Mouse (Mus musculus) ES-Bruce4 (cell line): ENCODE data around the gene Anxa2. TPM values are rescaled to one million over a fixed set of nuclear protein-coding genes. Genes with fewer than 3 reads are reported as not detected.

Experiments
- H3K27ac ChIP-seq: 2 replicates; pipeline ENCODE4 v1.5.1; 2012; ENCODE audit warnings: low read length, inconsistent platforms; ENCODE audit not compliant: insufficient read depth
- H3K27me3 ChIP-seq: 2 replicates; pipeline ENCODE4 v1.6.1; 2012; ENCODE audit warnings: mild to moderate bottlenecking, low read length, inconsistent platforms; ENCODE audit not compliant: control insufficient read depth, poor library complexity, insufficient read depth, severe bottlenecking
- H3K36me3 ChIP-seq: 2 replicates; pipeline ENCODE4 v1.6.1; 2012; ENCODE audit warnings: inconsistent platforms, mild to moderate bottlenecking, low read length, moderate library complexity; ENCODE audit not compliant: control insufficient read depth, poor library complexity, insufficient read depth, severe bottlenecking
- H3K4me1 ChIP-seq: one replicate; pipeline ENCODE4 v1.8.1; 2011; ENCODE audit warnings: low read length; ENCODE audit not compliant: control insufficient read depth, insufficient read depth
- H3K4me3 ChIP-seq: 2 replicates; pipeline ENCODE4 v1.5.1; 2011; ENCODE audit warnings: low read depth, mild to moderate bottlenecking, low read length
- H3K9ac ChIP-seq: 2 replicates; pipeline ENCODE4 v1.6.1; 2012; ENCODE audit warnings: low read depth, mild to moderate bottlenecking, inconsistent platforms; ENCODE audit not compliant: poor library complexity, severe bottlenecking
- H3K9me3 ChIP-seq: replicated peaks from 2 replicates; pipeline ENCODE4 v1.6.1; 2012; ENCODE audit warnings: mild to moderate bottlenecking, low read length, inconsistent platforms; ENCODE audit not compliant: control insufficient read depth, poor library complexity, insufficient read depth, severe bottlenecking
- CTCF ChIP-seq: IDR thresholded peaks from one replicate; pipeline ENCODE4 v1.8.1; 2011; ENCODE audit warnings: low read depth, low read length
- EP300 ChIP-seq: IDR thresholded peaks from 2 replicates; pipeline ENCODE4 v1.6.1; 2011; ENCODE audit warnings: low read depth, low read length; ENCODE audit not compliant: insufficient read depth
- POLR2A ChIP-seq: IDR thresholded peaks from one replicate; pipeline ENCODE4 v1.8.1; 2011; ENCODE audit warnings: low read length; ENCODE audit not compliant: insufficient read depth
- polyA plus RNA-seq: library from polyadenylated mRNA; stranded (reverse); fragments of >200 nt; gene quantifications from 2 replicates; pipeline ENCODE4 v1.2.4, GENCODE M21; 2011; ENCODE audit warnings: low read depth; ENCODE audit not compliant: missing spikeins, insufficient read depth, insufficient read length

Anxa2 gene
- polyA plus RNA-seq, 1 experiment, result 139 TPM

DNA sequence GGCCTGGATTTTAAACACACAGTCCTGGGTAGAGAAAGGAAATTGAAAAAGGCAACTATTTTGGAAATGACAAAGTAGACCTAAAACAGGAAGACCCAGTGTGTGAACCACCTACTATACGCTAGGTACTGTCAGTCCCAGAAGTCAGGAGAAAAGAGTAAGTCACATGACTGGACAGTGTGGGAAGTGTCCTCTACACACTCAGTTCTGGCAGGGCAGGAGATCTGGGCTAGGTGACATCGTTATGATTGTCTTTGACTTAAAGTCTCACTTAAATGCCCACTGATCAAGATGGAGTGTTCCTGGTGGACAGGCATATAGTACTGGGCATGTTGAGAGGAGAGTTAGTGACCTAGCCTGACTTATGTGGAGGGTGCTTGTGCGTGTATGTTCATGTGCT lies 3.7 kb downstream of the Anxa2 start:
- Histone ChIP-seq H3K4me1 (no peaks in the 10 kb centered on the region), H3K4me3 (no peak overlapping the region), H3K36me3 (no peaks in the 10 kb centered on the region), H3K9me3 (peaks cover 16% of the 10 kb centered on the region; the same call in 1 of the 2 replicates), H3K27ac (no peak overlapping the region), H3K9ac (no peak overlapping the region), H3K27me3 (no peaks in the 10 kb centered on the region)
- TF ChIP-seq CTCF (no peak), POLR2A (no peak), EP300 (no peak)

DNA sequence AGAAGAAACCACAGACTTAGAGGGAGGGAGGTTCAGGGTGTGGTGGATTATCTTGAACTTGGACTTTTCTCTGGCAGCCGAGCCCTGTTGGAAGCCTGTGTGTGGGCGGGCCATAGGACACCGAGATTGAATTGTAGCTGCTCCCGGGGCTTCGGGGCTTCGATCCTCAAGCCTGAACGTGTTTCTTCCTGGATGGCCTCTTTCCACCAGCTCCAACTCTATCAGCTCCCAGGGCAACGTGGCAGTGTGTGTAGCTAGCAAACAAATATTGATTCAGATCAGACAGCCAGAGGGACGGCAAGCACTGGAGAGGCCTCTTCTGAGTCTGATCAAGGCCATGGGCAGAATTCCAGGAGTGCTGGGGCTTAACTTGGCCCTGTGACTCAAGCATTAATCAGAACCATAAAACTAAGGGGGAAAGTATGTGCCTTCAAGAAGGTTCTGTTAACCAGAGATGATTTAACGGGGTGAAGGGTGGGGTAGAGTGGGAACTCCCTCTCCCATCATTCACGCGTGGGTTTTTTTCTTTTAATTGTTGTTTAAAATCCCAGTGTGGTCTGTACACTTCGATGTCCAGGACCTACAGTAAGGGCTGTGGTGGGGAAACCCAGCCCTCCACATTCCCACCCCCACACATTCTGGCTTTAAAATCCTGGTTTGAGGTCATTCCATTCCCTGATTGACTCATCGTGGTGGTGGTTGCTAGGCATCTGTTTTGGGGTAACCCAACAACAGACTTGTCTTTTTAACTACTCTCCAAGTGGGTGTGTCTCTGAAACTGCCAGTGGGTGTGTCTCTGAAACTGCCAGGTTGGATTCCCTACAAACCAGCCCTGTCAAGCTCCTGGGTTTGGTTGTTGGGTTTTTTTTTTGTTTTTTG lies 4.6 kb downstream of the Anxa2 start:
- TF ChIP-seq CTCF, result no peak
- TF ChIP-seq POLR2A, result no peak
- TF ChIP-seq EP300, result no peak
- H3K27me3 ChIP-seq, result no peaks in the 10 kb centered on the region
- H3K4me3 ChIP-seq, result no peak overlapping the region
- H3K9me3 ChIP-seq, result peaks cover 16% of the 10 kb centered on the region; the same call in 1 of the 2 replicates
- no peaks in the 10 kb centered on the region for H3K4me1 ChIP-seq
- no peak overlapping the region for H3K27ac ChIP-seq
- no peaks in the 10 kb centered on the region for H3K36me3 ChIP-seq
- H3K9ac ChIP-seq, result no peak overlapping the region

DNA sequence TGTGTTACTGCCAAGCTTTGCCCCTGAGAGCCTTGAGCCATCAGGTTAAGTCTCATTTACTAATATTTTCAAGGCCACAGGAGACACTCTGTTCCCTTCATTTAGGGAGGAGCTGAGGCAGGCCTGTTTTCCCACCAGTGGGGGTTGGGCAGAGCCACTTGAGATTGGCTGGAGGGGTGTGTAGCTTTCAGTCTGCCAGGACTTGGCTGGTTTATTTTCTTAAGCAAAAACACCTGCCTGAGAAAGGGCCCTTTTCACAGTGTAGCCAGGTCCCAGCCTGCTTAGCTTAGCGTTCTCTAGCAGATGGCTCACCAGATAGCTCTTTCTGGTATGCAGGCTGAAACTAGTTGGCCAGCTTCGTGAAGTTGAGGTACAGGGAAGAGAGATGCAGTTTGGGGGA lies 5.6 kb downstream of the Anxa2 start:
- Histone ChIP-seq H3K9me3 (peaks cover 16% of the 10 kb centered on the region; the same call in 1 of the 2 replicates), H3K27me3 (no peaks in the 10 kb centered on the region), H3K9ac (no peak overlapping the region), H3K36me3 (no peaks in the 10 kb centered on the region), H3K27ac (no peak overlapping the region), H3K4me1 (no peaks in the 10 kb centered on the region), H3K4me3 (no peak overlapping the region)
- no peak for TF ChIP-seq EP300
- TF ChIP-seq CTCF, result no peak
- no peak for TF ChIP-seq POLR2A

DNA sequence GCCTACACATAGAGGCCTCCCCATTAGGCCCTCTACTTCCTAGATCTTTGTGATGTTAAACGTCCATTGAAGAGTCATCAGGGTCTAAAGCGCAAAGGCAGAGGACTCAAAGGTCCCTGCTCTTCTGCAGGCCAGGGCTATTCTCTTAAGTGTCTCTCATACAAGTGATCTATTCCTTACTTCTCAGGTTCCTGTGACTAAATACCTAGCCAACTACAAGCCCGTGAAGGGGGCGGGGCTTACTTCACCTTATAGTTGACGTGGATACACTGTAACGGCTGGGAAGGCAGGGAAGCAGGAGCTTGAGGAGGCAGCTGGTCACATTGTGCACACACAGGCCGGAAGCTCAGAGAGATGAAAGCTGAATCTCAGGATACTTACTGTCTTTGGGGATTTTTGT lies 6.5 kb downstream of the Anxa2 start:
- H3K4me1 ChIP-seq, result no peaks in the 10 kb centered on the region
- H3K9ac ChIP-seq, result no peak overlapping the region
- no peaks in the 10 kb centered on the region for H3K27me3 ChIP-seq
- H3K9me3 ChIP-seq, result peaks cover 16% of the 10 kb centered on the region; the same call in 1 of the 2 replicates
- no peaks in the 10 kb centered on the region for H3K36me3 ChIP-seq
- H3K27ac ChIP-seq, result no peak overlapping the region
- no peak overlapping the region for H3K4me3 ChIP-seq
- TF ChIP-seq POLR2A (no peak), EP300 (no peak)

DNA sequence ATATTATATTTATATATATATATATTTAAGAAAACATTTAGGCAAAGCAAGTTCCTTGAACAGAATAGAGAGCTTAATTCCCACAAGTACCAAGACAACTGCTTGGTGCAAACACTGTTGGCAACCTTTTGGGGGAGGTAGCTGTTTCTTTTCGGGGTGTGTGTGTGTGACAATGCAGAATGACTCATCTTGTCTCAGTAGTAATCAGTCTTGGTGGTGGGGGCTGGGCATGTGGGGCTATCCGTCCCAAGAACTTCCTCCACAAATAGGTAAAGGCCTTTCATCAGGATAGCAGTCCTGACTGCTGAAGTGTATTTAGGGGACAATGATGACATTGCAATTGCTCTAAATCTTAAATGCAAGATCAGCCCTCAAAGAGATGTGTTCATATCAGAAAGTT lies 9.6 kb downstream of the Anxa2 start:
- Histone ChIP-seq H3K27ac (no peak overlapping the region), H3K27me3 (no peaks in the 10 kb centered on the region), H3K36me3 (no peaks in the 10 kb centered on the region), H3K4me1 (peaks cover 2% of the 10 kb centered on the region), H3K9me3 (peaks cover 16% of the 10 kb centered on the region; the same call in 1 of the 2 replicates), H3K4me3 (no peak overlapping the region), H3K9ac (no peak overlapping the region)
- TF ChIP-seq EP300 (no peak), POLR2A (no peak), CTCF (no peak)

DNA sequence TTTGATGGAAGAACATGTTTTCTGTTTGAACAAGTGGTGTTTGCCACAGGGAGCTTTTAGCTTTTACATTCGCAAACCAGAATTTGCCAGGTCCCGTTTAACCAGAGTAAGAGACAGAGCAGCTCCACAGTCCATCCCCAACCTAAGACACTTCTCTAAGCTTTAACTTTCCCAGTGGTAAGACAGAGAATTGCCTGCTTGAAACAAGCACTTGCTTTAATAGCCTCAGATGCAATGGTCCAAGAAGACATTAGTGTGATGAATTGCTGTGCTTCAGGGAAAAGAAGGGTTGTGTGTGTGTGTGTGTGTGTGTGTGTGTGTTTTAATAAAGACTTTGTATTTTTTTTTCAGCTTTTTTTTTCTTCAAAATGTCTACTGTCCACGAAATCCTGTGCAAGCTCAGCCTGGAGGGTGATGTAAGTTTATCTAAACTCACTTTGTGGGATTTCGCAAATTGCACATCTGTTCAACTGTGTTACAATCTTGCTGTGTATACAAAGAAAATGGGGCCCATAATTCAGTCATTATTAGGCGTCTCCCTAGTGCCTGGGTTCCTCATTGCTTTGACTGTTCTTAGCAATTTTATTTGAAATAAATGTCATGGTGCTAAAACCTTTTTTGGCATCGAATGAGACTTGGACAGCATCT lies 10.8 kb downstream of the Anxa2 start:
- Histone ChIP-seq H3K4me3 (no peak overlapping the region), H3K9me3 (0 out of 2 replicates have a peak, but pooled peaks cover 4% of the 10 kb centered on the region)
- TF ChIP-seq EP300 (no peak), POLR2A (no peak), CTCF (no peak)

More for the DNA sequence above, 10.8 kb downstream of the Anxa2 start:
- Histone ChIP-seq H3K4me1 (peaks cover 3% of the 10 kb centered on the region), H3K27ac (no peak overlapping the region), H3K36me3 (no peaks in the 10 kb centered on the region), H3K9ac (no peak overlapping the region), H3K27me3 (no peaks in the 10 kb centered on the region)
